Mouse (Mus musculus) erythroblast, embryonic 14.5 days (primary cell): ENCODE data around the gene Sox12.

Experiments used
- GATA1 ChIP-seq: IDR thresholded peaks from 2 replicates; pipeline ENCODE4 v1.6.1; 2012; ENCODE audit warnings: low read length, inconsistent platforms, mixed read lengths
- TAL1 ChIP-seq: IDR thresholded peaks from 3 replicates; pipeline ENCODE4 v1.6.1; 2012; ENCODE audit warnings: low read length, inconsistent platforms, mixed read lengths

GRCm38 (mm10) chr2:152359616-152360015 is 38.2 kb downstream of the Sox12 start:
- TF ChIP-seq GATA1 (no peak), TAL1 (no peak)
